Mouse (Mus musculus) MEL (cell line): ENCODE results near the gene Gpr162. TPM values are rescaled to one million over a fixed set of nuclear protein-coding genes. Genes with fewer than 3 reads are reported as not detected.

Experiments
- DNase-seq: peaks from one replicate; pipeline ENCODE4 v3.0.0; 2011; ENCODE audit warnings: low read depth, low spot score
- H3K27ac ChIP-seq: 2 replicates; pipeline ENCODE4 v1.5.1; 2012; ENCODE audit warnings: low read depth, mild to moderate bottlenecking, control low read depth, low read length, moderate library complexity; ENCODE audit not compliant: control insufficient read depth
- H3K27me3 ChIP-seq, 2 experiments: fragments of 150-350 bp in 1 of 2; sonication (generic) in 1 of 2; 2 replicates each; pipeline ENCODE4 v1.6.1; 2012; ENCODE audit warnings: low read length in 2 of 2, mild to moderate bottlenecking in 2 of 2, improper control_type of control experiment in 1 of 2, moderate library complexity in 1 of 2; ENCODE audit not compliant: insufficient read depth in 2 of 2, control insufficient read depth in 1 of 2
- H3K36me3 ChIP-seq, 2 experiments: 2 replicates each; pipeline ENCODE4 v1.6.1; 2012 to 2014; ENCODE audit warnings: low read length in 2 of 2, improper control_type of control experiment in 1 of 2, inconsistent platforms in 1 of 2, mild to moderate bottlenecking in 1 of 2; ENCODE audit not compliant: insufficient read depth in 2 of 2, control insufficient read depth in 1 of 2
- H3K4me1 ChIP-seq, 2 experiments: fragments of 150-350 bp in 1 of 2; sonication (generic) in 1 of 2; 2 replicates each; pipeline ENCODE4 v1.6.1; 2012; ENCODE audit warnings: low read length in 2 of 2, improper control_type of control experiment in 1 of 2, mild to moderate bottlenecking in 1 of 2; ENCODE audit not compliant: insufficient read depth in 2 of 2, control insufficient read depth in 1 of 2
- H3K4me3 ChIP-seq, 2 experiments: fragments of 150-350 bp in 1 of 2; sonication (generic) in 1 of 2; 2 replicates each; pipeline ENCODE4 v1.5.1; 2012; ENCODE audit warnings: low read depth in 2 of 2, low read length in 2 of 2, mild to moderate bottlenecking in 2 of 2, moderate library complexity in 2 of 2, control low read depth in 1 of 2, improper control_type of control experiment in 1 of 2; ENCODE audit not compliant: control insufficient read depth in 1 of 2, insufficient read depth in 1 of 2
- H3K79me2 ChIP-seq: 2 replicates; pipeline ENCODE4 v1.6.1; 2012; ENCODE audit warnings: mild to moderate bottlenecking, low read length, moderate library complexity; ENCODE audit not compliant: control insufficient read depth, poor library complexity, insufficient read depth
- H3K9ac ChIP-seq: 2 replicates; pipeline ENCODE4 v1.6.1; 2012; ENCODE audit warnings: low read depth, mild to moderate bottlenecking, control low read depth, low read length, moderate library complexity; ENCODE audit not compliant: control insufficient read depth, poor library complexity, severe bottlenecking
- H3K9me3 ChIP-seq: fragments of 150-350 bp; sonication (generic); replicated peaks from 2 replicates; pipeline ENCODE4 v1.6.1; 2012; ENCODE audit warnings: mild to moderate bottlenecking, low read length, improper control_type of control experiment, moderate library complexity; ENCODE audit not compliant: insufficient read depth
- BHLHE40 ChIP-seq: IDR thresholded peaks from 2 replicates; pipeline ENCODE4 v1.6.1; 2012; ENCODE audit warnings: low read depth, mild to moderate bottlenecking, inconsistent platforms, low read length, improper control_type of control experiment, borderline replicate concordance
- CHD2 ChIP-seq: IDR thresholded peaks from 2 replicates; pipeline ENCODE4 v1.6.1; 2011; ENCODE audit warnings: low read length, improper control_type of control experiment
- ETS1 ChIP-seq: IDR thresholded peaks from 2 replicates; pipeline ENCODE4 v1.6.1; 2012; ENCODE audit warnings: low read depth, mild to moderate bottlenecking, inconsistent platforms, low read length, improper control_type of control experiment, moderate library complexity
- MXI1 ChIP-seq: IDR thresholded peaks from 2 replicates; pipeline ENCODE4 v1.6.1; 2011; ENCODE audit warnings: mild to moderate bottlenecking, low read depth, low read length, improper control_type of control experiment
- NRF1 ChIP-seq: IDR thresholded peaks from 2 replicates; pipeline ENCODE4 v1.6.1; 2014; ENCODE audit warnings: low read depth, mild to moderate bottlenecking, inconsistent platforms, low read length, improper control_type of control experiment, moderate library complexity; ENCODE audit not compliant: poor library complexity, insufficient read depth, severe bottlenecking
- POLR2A ChIP-seq, 2 experiments: IDR thresholded peaks; 2 replicates each; pipeline ENCODE4 v1.6.1; 2011 to 2012; ENCODE audit warnings: low read length in 2 of 2, mild to moderate bottlenecking in 2 of 2, control low read depth in 1 of 2, improper control_type of control experiment in 1 of 2, low read depth in 1 of 2, moderate library complexity in 1 of 2; ENCODE audit not compliant: control insufficient read depth in 1 of 2, insufficient read depth in 1 of 2, poor library complexity in 1 of 2
- POLR2AphosphoS2 ChIP-seq: IDR thresholded peaks from 2 replicates; pipeline ENCODE4 v1.6.1; 2011; ENCODE audit warnings: low read length, improper control_type of control experiment
- POLR2AphosphoS5 ChIP-seq: IDR thresholded peaks from 2 replicates; pipeline ENCODE4 v1.6.1; 2012; ENCODE audit warnings: low read depth, borderline replicate concordance, mild to moderate bottlenecking, inconsistent platforms, low read length, moderate library complexity, mixed read lengths
- RCOR1 ChIP-seq: IDR thresholded peaks from 2 replicates; pipeline ENCODE4 v1.6.1; 2012; ENCODE audit warnings: low read depth, mild to moderate bottlenecking, inconsistent platforms, low read length, improper control_type of control experiment
- TBP ChIP-seq: IDR thresholded peaks from 2 replicates; pipeline ENCODE4 v1.8.0; 2011; ENCODE audit warnings: low read depth, low read length, improper control_type of control experiment
- UBTF ChIP-seq: IDR thresholded peaks from 2 replicates; pipeline ENCODE4 v1.6.1; 2012; ENCODE audit warnings: low read depth, mild to moderate bottlenecking, inconsistent platforms, low read length, improper control_type of control experiment, moderate library complexity, borderline replicate concordance; ENCODE audit not compliant: insufficient read depth
- USF1 ChIP-seq: IDR thresholded peaks from 2 replicates; pipeline ENCODE4 v1.6.1; 2014; ENCODE audit warnings: low read depth, mild to moderate bottlenecking, inconsistent platforms, low read length, improper control_type of control experiment, moderate library complexity
- ZC3H11A ChIP-seq: IDR thresholded peaks from 2 replicates; pipeline ENCODE4 v1.6.1; 2012; ENCODE audit warnings: low read depth, mild to moderate bottlenecking, inconsistent platforms, low read length, improper control_type of control experiment
- ZKSCAN1 ChIP-seq: IDR thresholded peaks from 2 replicates; pipeline ENCODE4 v1.6.1; 2012; ENCODE audit warnings: low read depth, mild to moderate bottlenecking, inconsistent platforms, low read length, improper control_type of control experiment, moderate library complexity
- ZNF384 ChIP-seq: IDR thresholded peaks from 2 replicates; pipeline ENCODE4 v1.6.1; 2012; ENCODE audit warnings: low read depth, mild to moderate bottlenecking, inconsistent platforms, low read length, improper control_type of control experiment
- polyA plus RNA-seq, 2 experiments: library from polyadenylated mRNA; stranded (reverse) in 1 of 2; unstranded in 1 of 2; fragments of >175 nt in 1 of 2; fragments of >200 nt in 1 of 2; gene quantifications; 2 replicates each; pipeline versions ENCODE4 v1.2.1 to v1.2.4; 2012; ENCODE audit warnings: low replicate concordance in 2 of 2, low read depth in 1 of 2; ENCODE audit not compliant: insufficient read length in 2 of 2, insufficient read depth in 1 of 2, missing spikeins in 1 of 2
- total RNA-seq: library from RNA; depleted of rRNA; stranded (reverse); fragments of 300-350 nt; gene quantifications from 2 replicates; pipeline ENCODE4 v1.2.3, GENCODE M21; 2012

Gene Gpr162
- total and polyA plus RNA-seq, 3 experiments = 0.08 to 0.84 TPM; not detected in 1

DNA sequence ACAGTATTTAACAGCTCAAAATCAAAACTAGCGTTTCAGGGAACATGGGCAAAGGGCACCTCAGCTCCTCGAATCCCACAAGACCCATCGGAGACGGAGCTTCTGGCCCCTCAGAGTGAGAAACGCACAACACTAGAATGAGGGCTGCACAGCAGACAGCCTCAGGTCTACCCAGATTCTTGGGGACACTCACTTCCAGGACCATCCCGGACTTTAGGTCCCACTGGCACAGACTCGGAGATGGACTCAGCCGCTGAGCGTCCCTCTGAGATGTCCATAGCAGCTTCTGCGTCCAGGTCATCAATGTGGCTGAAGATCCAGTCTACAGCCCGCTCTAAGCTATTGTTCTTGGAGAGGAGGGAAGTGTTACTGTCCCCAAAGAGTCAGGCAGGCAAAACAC, 46.7 kb downstream of the Gpr162 start:
- Histone ChIP-seq H3K79me2 (peaks cover 16% of the 10 kb centered on the region), H3K27ac (no peak overlapping the region), H3K36me3 (peaks cover 6 to 11% of the 10 kb centered on the region in 2 experiments), H3K4me1 (peaks cover 0 to 13% of the 10 kb centered on the region in 2 experiments; a peak in 3 of 4 replicates), H3K9ac (no peak overlapping the region), H3K4me3 (no peak overlapping the region), H3K27me3 (no peaks in the 10 kb centered on the region), H3K9me3 (no peaks in the 10 kb centered on the region)
- TF ChIP-seq RCOR1 = no peak
- TF ChIP-seq ETS1 = no peak
- no peak for TF ChIP-seq POLR2A (IDR thresholded peaks at IDR 0.05; ENCODE audit: control insufficient read depth in 1 of 2, insufficient read depth in 1 of 2, low read depth in 1 of 2, low read length in 2 of 2, poor library complexity in 1 of 2)
- TF ChIP-seq TBP = no peak
- no peak for TF ChIP-seq BHLHE40
- TF ChIP-seq POLR2AphosphoS5 = no peak
- TF ChIP-seq ZKSCAN1 = no peak
- TF ChIP-seq MXI1 = no peak
- no peak for TF ChIP-seq ZC3H11A
- TF ChIP-seq ZNF384 = no peak
- DNase-seq = no peak

GRCm38 (mm10) chr6:124816611-124817010, 47.2 kb downstream of the Gpr162 start:
- TF ChIP-seq NRF1 = no peak
- TF ChIP-seq CHD2 = no peak
- TF ChIP-seq USF1 = no peak
- TF ChIP-seq ZC3H11A = no peak
- no peak for TF ChIP-seq UBTF
- no peak for TF ChIP-seq POLR2AphosphoS2
- no peak for TF ChIP-seq POLR2AphosphoS5
- no peak for TF ChIP-seq POLR2A (IDR thresholded peaks at IDR 0.05; ENCODE audit: control insufficient read depth in 1 of 2, insufficient read depth in 1 of 2, low read depth in 1 of 2, low read length in 2 of 2, poor library complexity in 1 of 2)
- TF ChIP-seq, all 39 proteins: peak for 0
- DNase-seq = no peak
- Histone ChIP-seq H3K27me3 (no peaks in the 10 kb centered on the region), H3K4me1 (peaks cover 0 to 13% of the 10 kb centered on the region in 2 experiments; a peak in 3 of 4 replicates), H3K9ac (no peak overlapping the region), H3K79me2 (peaks cover 16% of the 10 kb centered on the region), H3K4me3 (no peak overlapping the region), H3K9me3 (no peaks in the 10 kb centered on the region), H3K36me3 (peaks cover 6 to 10% of the 10 kb centered on the region in 2 experiments), H3K27ac (no peak overlapping the region)
